Mouse (Mus musculus) testis, adult 2 months (tissue): ENCODE measurements around the gene 1110051M20Rik.

ENCODE experiments used
- CTCF ChIP-seq: fragments of 200-500 bp; IDR thresholded peaks from 2 replicates; pipeline ENCODE4 v1.5.1; 2012; ENCODE audit warnings: low read depth, mild to moderate bottlenecking, inconsistent platforms, low read length, moderate library complexity; ENCODE audit not compliant: control insufficient read depth, insufficient read depth, insufficient replicate concordance
- POLR2A ChIP-seq: fragments of 200-500 bp; IDR thresholded peaks from 2 replicates; pipeline ENCODE4 v1.6.1; 2012; ENCODE audit warnings: low read depth, mild to moderate bottlenecking, inconsistent platforms, low read length, moderate library complexity; ENCODE audit not compliant: control insufficient read depth

DNA sequence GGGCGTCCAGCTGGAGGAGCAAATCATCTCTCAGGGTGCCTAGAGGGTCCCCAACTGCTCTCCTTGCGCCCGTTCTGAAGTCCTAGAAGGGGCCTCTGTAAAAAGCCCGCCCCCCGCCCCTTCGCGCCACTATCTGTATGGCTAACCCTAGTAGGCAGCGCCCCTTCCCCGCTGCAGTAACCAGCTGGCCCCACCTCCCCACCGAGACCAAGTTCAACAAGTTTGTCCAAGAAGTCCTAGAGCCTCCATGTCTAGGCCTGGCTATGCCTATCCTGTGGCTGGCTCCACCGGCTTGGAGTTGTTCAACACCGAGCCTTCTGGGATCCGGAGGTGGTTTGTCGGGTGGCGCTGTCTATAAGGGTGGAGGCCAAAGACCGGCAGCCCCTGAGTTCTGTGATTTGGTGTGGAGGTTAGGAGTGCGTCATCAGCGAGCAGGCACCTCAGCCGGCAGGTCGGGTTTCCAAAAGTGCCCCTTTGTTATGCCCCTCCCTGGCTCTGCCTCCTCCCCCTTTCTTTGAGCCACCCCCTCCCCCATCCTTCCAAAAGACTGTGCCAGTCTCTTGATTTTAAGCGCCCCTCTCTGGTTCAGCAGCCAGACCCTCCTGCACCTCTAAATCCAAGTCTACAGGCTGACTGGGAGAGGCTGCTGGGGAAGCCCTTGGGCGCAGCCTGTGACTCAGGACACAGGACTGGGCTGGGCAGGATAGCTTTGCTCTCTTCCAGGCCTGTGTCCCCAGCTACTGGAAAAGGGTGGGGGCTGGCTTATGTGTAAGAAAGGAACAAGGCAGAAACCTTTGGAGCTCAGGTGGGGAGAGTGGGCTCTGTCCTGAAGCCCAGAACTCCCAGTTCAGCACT is 187.2 kb downstream of the 1110051M20Rik start:
- TF ChIP-seq CTCF = no peak
- no peak for TF ChIP-seq POLR2A
